Mouse (Mus musculus) gastrocnemius, adult 2 months (tissue): ENCODE results near the gene Foxp2. TPM values are rescaled to one million over a fixed set of nuclear protein-coding genes. Genes with fewer than 3 reads are reported as not detected.

Experiments
- DNase-seq: peaks from one replicate; pipeline ENCODE4 v3.0.0; 2022
- H3K27ac ChIP-seq: fragments of 200-600 bp; 2 replicates; pipeline ENCODE4 v1.8.1; 2022; ENCODE audit warnings: mild to moderate bottlenecking
- H3K4me3 ChIP-seq: fragments of 200-600 bp; 2 replicates; pipeline ENCODE4 v1.8.1; 2022; ENCODE audit warnings: mild to moderate bottlenecking, moderate library complexity
- CTCF ChIP-seq: fragments of 200-600 bp; IDR thresholded peaks from 2 replicates; pipeline ENCODE4 v1.8.1; 2022; ENCODE audit warnings: antibody characterized with exemption, mild to moderate bottlenecking, moderate library complexity
- intact Hi-C: fragments of 180-260 bp; cut with DNase I; formaldehyde crosslinking; loops from one replicate; pipeline ENCODE4 v1.15.1; 2025
- total RNA-seq, 2 experiments: library from RNA; stranded (reverse); gene quantifications; 2 replicates each; pipeline ENCODE4 v1.2.3; 2021

Gene Foxp2
- total RNA-seq, 2 experiments from 2014 or later = 1.4 to 2.8 TPM

DNA sequence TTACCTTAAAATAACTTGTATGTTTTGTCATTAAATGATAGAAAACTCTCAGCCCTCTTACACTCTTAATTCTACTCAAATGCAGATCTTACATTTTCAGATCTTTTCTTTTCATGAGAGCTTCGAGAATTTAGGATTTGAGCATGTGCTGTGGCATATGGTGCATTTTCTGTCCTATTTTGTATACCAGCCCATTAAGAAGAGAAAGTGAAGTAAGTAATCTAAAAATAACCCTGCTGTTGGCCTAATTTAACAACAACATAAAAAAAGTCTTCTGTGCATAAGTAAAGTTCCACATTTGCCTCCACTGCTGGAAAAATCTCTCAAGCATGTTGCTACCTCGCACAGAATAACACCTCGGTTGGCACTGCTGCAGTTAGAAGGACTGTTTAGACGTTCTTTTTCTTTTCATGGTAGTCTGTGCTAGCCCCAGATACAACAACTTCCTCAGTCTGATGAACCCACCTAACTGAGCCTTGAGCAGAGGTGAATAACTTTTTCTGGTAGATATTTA, 23.9 kb downstream of the Foxp2 start:
- no peak for DNase-seq
- Histone ChIP-seq H3K4me3 (no peak overlapping the region), H3K27ac (no peak overlapping the region)
- intact Hi-C loops = no loop called here
- no peak for TF ChIP-seq CTCF

DNA sequence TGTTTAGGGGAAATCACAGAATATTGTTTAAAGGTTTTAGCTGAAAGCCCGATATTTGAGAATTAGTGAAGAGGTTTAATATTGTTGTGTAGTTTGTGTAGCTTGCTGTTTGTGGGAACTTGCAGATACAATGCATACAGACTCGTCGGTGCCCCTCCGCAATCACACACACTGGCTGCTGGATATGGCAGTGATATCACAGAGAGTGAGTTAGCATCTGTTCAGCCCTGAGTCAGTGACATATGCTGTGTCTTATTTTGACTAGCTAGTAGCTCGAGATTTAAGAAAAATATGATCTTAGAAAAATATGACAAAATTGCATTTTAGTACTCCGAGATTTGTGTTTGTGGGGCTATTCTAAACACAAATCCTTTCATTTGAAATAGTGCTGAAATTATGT, 49.9 kb downstream of the Foxp2 start:
- intact Hi-C loops = no loop called here
- Histone ChIP-seq H3K27ac (no peak overlapping the region), H3K4me3 (no peak overlapping the region)
- no peak for DNase-seq
- no peak for TF ChIP-seq CTCF

GRCm38 (mm10) chr6:14952731-14953130, 51.6 kb downstream of the Foxp2 start:
- DNase-seq = no peak

DNA sequence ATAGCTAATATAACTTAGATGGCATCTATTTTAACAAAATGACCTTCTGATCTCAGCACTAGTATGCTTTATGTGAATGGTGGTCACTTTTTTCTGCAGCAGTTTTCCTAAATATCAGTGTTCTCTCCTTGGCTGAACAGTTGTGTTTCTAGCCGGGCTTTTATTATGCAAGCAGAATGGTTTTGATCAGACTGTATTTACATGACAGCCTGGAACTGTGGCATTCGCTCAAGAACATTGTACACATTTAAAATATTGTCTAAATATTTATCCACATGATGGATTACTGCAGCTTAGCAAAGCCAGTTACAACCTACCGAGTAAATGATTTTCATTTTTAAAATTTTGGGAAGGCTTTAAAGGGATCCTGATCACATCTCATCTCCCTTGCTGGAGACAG, 75.9 kb downstream of the Foxp2 start:
- intact Hi-C loops = no loop called here
- Histone ChIP-seq H3K4me3 (no peak overlapping the region), H3K27ac (no peak overlapping the region)
- DNase-seq = no peak
- TF ChIP-seq CTCF = no peak

More at GRCm38 (mm10) chr6:14952731-14953130, 51.6 kb downstream of the Foxp2 start:
- intact Hi-C loops = no loop called here
- Histone ChIP-seq H3K4me3 (no peak overlapping the region), H3K27ac (no peak overlapping the region)
- no peak for TF ChIP-seq CTCF

DNA sequence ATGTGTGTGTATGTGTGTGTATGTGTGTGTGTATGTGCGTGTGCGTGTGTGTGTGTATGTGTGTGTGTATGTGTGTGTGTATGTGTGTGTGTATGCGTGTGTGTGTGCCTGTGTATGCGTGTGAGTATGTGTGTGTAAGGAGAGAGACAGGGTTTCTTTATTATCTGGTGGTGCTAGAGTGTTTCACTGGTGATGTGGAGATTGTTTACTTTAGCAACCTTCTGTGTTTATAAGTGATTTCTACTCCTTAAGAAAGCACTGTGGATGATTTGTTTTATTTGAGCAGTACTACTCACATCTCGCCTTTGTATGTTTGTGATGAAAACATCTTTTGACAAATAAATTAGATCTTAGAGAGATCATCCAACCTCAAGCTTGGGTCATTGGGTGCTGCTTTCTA, 77.1 kb downstream of the Foxp2 start:
- intact Hi-C loops = no loop called here
- H3K4me3 ChIP-seq = no peak overlapping the region
- DNase-seq = no peak
- TF ChIP-seq CTCF = no peak
- no peak overlapping the region for H3K27ac ChIP-seq

DNA sequence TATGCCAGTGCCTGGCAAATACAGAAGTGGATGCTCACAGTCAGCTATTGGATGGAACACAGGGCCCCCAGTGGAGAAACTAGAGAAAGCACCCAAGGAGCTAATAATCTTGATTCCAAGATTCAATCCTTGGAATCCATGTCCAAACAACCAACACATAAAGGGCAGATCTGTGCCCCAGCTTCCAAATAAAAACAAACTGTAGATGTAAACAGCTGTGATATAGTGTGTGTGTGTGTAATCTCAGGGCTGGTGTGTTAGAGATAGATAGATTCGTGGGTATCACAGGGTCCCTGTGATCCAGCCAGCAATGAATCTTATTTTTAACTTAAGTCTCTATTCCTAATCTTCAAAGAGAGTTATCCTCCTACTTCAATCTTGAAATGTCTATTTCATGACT, 107.0 kb downstream of the Foxp2 start:
- no peak overlapping the region for H3K27ac ChIP-seq
- DNase-seq = no peak
- no peak overlapping the region for H3K4me3 ChIP-seq
- no peak for TF ChIP-seq CTCF
- intact Hi-C loops = no loop called here

DNA sequence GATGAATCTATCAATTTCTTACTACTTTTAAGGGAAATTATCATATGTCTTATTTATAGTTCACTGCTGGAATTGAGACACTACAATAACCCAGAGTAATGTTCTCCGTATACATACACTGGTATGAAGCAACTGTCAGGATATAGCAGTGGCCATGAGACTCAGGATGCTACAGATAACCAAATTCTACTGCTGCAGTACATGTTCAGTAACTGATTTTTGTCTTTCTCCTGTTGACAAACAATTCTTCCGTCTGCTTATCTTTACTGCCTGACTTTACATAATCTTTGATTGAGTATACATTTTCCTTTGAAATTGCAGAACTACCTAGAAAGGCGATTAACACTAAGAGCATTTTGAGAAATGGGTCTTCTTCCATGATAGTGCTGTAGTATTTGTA, 127.3 kb downstream of the Foxp2 start:
- intact Hi-C loops = no loop called here
- Histone ChIP-seq H3K27ac (no peak overlapping the region), H3K4me3 (no peak overlapping the region)
- TF ChIP-seq CTCF = no peak
- no peak for DNase-seq

- no peak overlapping the region for H3K27ac ChIP-seq
- TF ChIP-seq CTCF = no peak
- no peak overlapping the region for H3K4me3 ChIP-seq
Measured at GRCm38 (mm10) chr6:15029446-15030125, 128.4 kb downstream of the Foxp2 start.

GRCm38 (mm10) chr6:15063246-15063645, 162.1 kb downstream of the Foxp2 start:
- DNase-seq = no peak
- TF ChIP-seq CTCF = no peak
- no peak overlapping the region for H3K4me3 ChIP-seq
- intact Hi-C loops = no loop called here
- no peak overlapping the region for H3K27ac ChIP-seq

More at GRCm38 (mm10) chr6:15029446-15030125, 128.4 kb downstream of the Foxp2 start:
- no peak for DNase-seq
- intact Hi-C loops = no loop called here

- Histone ChIP-seq H3K4me3 (no peak overlapping the region), H3K27ac (no peak overlapping the region)
- no peak for DNase-seq
- no peak for TF ChIP-seq CTCF
- intact Hi-C loops = no loop called here
Measured at GRCm38 (mm10) chr6:15101548-15101947, 200.4 kb downstream of the Foxp2 start.

DNA sequence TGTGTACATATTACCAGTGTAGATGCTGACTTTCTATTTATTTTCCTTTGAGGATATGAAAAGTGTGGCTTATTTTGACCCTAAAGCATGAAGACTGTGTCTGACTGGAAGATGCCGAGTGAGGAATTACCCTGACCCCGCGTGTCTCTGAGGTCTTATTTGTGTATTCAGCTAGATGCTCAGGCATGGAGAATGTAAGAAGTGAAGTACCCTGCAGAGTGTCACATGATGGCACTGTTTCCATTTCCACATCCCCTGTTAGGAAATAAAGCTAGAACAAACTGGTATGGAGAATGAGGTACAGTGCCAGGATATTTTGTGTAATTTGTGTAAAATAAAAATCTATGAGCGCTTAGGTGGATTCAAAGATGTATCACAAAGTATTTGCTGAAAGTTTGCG, 219.8 kb downstream of the Foxp2 start:
- intact Hi-C loops = no loop called here
- TF ChIP-seq CTCF = peak; percentile 9; the same call in 1 of the 2 replicates
- Histone ChIP-seq H3K27ac (no peak overlapping the region), H3K4me3 (no peak overlapping the region)
- no peak for DNase-seq

- H3K4me3 ChIP-seq = no peak overlapping the region
- intact Hi-C loops = no loop called here
- TF ChIP-seq CTCF = no peak
- H3K27ac ChIP-seq = no peak overlapping the region
- no peak for DNase-seq
Measured at GRCm38 (mm10) chr6:15121339-15121738, 220.2 kb downstream of the Foxp2 start.

DNA sequence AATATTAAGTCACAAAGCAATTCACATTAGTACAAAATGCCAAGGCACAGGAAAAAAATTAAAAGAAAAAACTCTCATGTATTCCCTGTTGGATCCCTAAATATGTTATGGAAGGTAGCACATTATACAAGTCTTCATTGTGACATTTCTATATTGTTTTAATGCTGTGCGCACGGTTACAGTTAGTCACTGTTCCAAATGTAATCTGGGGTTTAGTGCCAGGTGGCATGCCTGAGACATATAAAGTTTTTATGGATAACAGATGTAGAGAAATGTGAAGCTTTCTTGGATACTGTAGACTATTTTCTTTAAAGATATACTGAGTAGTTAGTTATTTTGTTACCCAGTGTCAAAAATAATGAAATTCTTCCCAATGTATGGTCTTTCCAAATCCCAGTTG, 229.0 kb downstream of the Foxp2 start:
- Histone ChIP-seq H3K27ac (no peak overlapping the region), H3K4me3 (no peak overlapping the region)
- intact Hi-C loops = no loop called here
- no peak for DNase-seq
- no peak for TF ChIP-seq CTCF

DNA sequence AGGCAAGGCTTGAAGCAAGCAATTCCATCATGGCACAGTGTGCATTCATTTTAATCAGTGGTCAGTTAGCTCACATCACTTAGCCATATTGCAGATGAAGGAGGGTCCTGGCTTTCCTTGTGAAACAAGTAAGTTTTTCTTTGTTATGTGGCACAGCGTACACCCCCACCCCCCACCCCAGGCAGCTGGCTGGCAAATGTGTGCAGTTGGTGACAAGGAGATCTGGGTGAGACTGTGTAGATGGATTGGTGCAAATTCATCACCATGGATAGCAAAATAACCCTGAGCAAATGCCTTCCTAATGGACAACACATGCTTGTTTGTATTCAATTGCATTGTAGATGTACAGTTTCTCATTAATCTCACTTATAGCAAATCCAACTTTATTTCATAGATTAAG, 240.9 kb downstream of the Foxp2 start:
- Histone ChIP-seq H3K27ac (no peak overlapping the region), H3K4me3 (no peak overlapping the region)
- TF ChIP-seq CTCF = no peak
- DNase-seq = no peak
- intact Hi-C loops = no loop called here
